Mouse (Mus musculus): ENCODE results near the gene Cdc25b. TPM values are rescaled to one million over a fixed set of nuclear protein-coding genes. Genes with fewer than 3 reads are reported as not detected.

Gene Cdc25b
- total RNA-seq (2021), result under 1 TPM; 0.78 to 0.95 TPM
- long read RNA-seq, experiment 1, result 0 reads
- long read RNA-seq, experiment 2, partial matches to known transcripts, result 0 of 1 reads
- long read RNA-seq, experiment 2, other reads (novel, unspliced or antisense), result 0 of 1 reads

DNA sequence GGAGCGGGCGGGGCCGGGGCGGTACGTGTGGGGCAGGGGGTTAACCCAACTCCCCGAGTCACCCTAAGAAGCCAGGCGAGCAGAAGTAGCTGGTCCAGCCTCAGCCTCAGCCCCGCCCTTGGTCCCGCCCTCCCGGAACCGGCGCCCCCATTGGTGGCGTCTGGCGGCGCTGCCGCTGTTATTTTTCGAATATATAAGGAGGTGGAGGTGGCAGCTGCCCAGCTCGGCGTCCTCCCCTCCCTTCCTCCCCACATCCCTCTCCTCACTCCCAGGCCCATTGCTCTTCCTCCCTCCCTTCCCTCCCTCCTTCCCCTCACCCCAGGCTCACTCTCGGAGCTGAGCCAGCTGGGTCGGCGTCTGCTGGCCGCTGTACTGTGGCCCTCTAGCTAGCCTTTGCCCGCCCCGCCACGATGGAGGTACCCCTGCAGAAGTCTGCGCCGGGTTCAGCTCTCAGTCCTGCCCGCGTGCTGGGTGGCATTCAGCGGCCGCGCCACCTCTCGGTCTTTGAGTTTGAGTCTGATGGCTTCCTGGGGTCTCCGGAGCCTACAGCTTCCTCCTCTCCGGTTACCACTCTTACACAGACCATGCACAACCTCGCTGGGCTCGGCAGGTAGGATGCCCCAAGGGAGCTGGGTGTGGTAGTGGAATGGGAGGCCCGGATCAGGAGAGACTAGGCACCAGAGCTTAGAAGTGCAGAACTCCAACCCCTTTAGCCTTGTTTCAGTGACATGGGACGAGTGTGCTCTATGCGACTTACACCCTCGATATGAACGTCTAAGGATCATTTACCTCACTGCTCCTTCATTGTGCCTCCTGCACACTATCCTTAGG lies at the start of gene Cdc25b, which contains the start of gene Spef1:
Gene Cdc25b, plus strand, starts transcription at position 179 of the 831 bp plus-strand sequence.
Gene Spef1, minus strand, starts transcription at position 512 of the 831 bp plus-strand sequence.
- DNase-seq (ENCODE audit: low spot score), result peak; percentile 76

DNA sequence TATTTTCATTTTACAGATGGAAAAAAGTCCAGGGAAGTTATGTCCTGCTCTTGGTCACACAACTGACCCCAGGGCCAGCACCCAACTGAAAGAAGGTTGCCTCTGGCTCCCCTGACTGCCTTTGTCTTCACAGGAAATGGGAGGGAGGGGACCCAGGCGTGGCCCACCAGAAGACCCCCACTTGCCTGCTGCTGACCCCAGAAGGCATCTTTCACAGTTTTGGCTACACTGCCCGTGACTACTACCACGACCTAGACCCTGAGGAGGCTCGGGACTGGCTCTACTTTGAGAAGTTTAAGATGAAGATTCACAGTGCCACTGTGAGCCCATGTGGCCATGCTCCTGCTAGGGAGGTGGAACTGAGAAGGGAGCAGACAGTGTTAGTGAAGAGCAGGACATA lies 48.5 kb upstream of the Cdc25b start:
- DNase-seq (ENCODE audit: low spot score), result no peak

DNA sequence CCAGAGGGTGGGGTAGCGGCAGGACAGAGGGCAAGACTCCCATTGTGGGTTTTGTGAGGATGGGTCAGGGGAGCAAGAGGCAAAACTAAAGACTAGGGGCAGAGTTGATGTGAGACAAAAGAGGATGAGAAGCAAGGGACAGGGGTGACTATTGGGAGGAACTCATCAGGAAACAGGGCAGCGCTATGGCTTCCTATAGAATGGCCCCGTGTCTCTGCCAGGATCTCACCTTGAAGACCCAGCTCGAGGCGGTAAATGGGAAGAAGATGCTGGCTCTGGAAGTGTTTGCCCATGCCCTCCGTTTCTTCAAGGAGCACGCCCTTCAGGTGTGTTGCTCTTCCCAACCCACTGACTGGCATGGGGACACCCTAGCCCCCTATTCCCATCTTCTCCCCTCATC lies 48.0 kb upstream of the Cdc25b start:
- DNase-seq (ENCODE audit: low spot score), result no peak

- no peak for DNase-seq (ENCODE audit: low spot score)
Observed at GRCm38 (mm10) chr2:131139287-131139686, 47.5 kb upstream of the Cdc25b start.

DNA sequence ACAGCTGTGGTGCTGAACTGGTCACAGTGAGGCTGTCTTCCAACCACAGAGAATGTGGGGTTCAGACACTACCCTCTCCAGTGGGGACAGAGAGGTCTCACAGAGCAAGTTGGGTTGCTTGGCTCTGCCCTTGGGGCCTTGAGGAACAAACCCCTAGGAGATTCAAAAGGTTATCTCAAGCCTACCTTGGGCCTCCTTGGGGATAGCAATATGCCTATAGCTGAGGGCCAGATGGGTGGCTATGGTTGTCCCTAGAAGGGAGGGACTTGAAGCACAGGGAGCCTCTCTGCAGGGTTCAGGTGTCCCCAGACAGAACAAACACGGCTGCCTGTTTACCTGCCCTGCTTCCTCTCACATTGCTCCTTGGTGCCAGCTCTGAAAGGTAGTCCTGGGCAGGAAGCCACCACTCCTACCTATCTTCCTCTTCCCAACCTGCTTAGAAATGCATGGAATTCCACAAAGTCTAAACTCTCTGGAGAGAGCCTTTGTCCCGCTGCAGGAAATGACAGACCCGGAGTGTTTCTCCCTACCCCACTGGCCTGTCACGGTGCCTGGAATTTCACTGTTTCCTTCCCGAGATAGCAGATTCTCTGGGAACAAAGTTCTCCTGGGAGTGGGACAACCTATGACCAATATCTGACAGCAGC lies 46.7 kb upstream of the Cdc25b start:
- DNase-seq (ENCODE audit: low spot score), result no peak

DNA sequence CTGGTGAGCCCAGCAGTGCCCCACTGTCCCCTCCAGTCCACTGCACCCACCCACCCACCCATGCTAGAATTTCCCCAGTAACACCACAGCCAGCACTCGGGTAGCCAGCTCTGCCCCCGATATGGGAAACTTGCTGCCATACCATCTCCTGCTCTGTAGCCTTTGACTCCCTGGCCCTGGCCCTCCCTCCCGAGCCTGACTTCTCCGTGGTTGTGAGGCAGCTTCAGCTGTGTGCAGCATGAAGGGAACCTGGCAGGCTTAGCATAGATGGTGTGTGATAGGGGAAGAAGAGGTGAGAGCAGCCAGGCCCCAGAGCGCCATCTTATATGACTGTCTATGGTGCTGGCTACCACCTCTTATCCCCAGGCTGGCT lies 46.2 kb upstream of the Cdc25b start:
- DNase-seq (ENCODE audit: low spot score), result no peak

- DNase-seq (ENCODE audit: low spot score), result no peak
Observed at GRCm38 (mm10) chr2:131141336-131141986, 45.3 kb upstream of the Cdc25b start.

- peak; percentile 86 for DNase-seq (ENCODE audit: low spot score)
Observed at GRCm38 (mm10) chr2:131142592-131142991, 44.2 kb upstream of the Cdc25b start.

- no peak for DNase-seq (ENCODE audit: low spot score)
Observed at GRCm38 (mm10) chr2:131143007-131143780, 43.6 kb upstream of the Cdc25b start.

- DNase-seq (ENCODE audit: low spot score), result no peak
Observed at GRCm38 (mm10) chr2:131145121-131145520, 41.6 kb upstream of the Cdc25b start.

DNA sequence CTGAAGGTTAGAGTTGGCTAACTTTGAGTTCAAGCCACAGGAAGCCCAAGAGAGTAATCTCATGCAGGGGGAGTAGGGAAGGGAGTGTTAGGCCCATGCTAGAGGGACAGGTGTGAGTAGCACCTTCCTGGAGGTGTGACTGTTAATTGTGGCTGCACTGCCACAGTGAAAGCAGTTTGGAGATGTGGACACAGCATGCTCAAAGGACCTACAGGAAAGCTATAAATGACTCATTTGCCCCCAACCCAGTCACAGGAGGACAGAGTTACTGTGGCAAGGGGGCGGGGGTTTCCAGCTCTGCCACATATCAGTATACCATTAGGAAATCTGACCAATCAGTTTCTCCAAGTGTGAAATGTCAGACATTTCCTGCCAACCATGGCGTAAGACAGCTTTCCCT lies 41.2 kb upstream of the Cdc25b start:
- DNase-seq (ENCODE audit: low spot score), result no peak

GRCm38 (mm10) chr2:131146193-131147042 lies 40.3 kb upstream of the Cdc25b start:
- no peak for DNase-seq (ENCODE audit: low spot score)

DNA sequence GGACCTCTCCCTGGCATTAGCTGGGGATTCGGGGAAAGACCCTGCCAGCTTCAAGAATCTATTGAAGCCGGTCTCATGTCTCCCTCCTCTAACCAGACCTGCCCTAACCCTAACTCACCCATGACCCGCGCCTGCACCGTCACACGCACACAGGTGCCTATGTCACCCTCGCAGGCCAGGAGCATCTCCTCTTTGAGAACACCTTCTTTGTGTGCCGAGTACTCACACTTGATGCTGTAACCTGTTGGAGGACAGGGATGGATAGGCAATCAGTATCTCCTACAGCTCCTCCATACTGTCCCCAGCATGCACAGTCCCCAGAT lies 39.7 kb upstream of the Cdc25b start:
- DNase-seq (ENCODE audit: low spot score), result no peak

- DNase-seq (ENCODE audit: low spot score), result no peak
Observed at GRCm38 (mm10) chr2:131148353-131149253, 38.1 kb upstream of the Cdc25b start.

DNA sequence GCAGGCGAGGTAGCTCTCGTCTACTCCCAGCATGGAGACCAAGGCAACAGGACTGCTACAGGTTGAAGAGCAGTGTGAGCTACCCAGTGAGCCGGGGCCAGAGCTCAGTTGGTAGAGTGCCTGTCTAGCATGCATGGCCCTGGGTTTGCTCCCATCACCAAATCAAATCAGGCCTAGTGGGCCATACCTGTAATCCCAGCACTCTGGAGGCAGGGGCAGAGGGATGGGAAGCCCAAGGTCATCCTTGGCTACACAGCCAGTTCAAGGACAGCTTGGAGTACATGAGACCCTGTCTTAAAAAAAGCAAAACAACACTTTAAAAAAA lies 37.5 kb upstream of the Cdc25b start:
- no peak for DNase-seq (ENCODE audit: low spot score)

DNA sequence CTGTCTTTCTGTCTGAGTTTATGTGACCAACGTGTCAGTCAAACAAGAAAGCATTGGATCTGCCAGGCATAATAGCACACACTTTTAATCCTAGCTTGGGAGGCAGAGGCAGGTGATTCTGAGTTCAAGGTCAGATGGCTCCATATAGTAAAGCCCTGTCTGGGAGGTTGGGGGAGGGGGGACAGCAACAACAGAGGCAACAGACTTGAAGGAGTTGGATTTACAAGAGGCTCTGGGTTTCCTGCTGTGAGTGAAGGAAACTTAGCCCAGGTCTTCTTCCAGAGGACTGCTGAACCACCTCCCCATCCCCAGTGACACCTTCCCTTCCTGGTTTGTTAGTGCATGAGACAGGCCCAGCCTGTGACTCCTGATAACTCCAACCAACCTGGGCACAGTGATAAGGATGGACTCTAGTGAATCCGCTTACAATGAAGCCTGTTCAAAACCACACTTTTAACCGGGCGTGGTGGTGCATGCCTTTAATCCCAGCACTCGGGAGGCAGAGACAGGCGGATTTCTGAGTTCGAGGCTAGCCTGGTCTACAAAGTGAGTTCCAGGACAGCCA lies 34.5 kb upstream of the Cdc25b start:
- no peak for DNase-seq (ENCODE audit: low spot score)

GRCm38 (mm10) chr2:131154036-131154435 lies 32.7 kb upstream of the Cdc25b start:
- DNase-seq (ENCODE audit: low spot score), result no peak

GRCm38 (mm10) chr2:131156987-131157386 lies 29.8 kb upstream of the Cdc25b start:
- DNase-seq (ENCODE audit: low spot score), result no peak

GRCm38 (mm10) chr2:131159491-131159910 lies 27.2 kb upstream of the Cdc25b start:
- DNase-seq (ENCODE audit: low spot score), result no peak
